Mouse (Mus musculus): ENCODE results near the gene Fnbp1. TPM values are rescaled to one million over a fixed set of nuclear protein-coding genes. Genes with fewer than 3 reads are reported as not detected.

Gene Fnbp1
- polyA plus RNA-seq, 1 experiment from 2014 or later = 31.1 TPM

- Histone ChIP-seq H3K27ac (ENCODE audit: low read depth) (no peak overlapping the region), H3K4me2 (ENCODE audit: low read length) (no peak overlapping the region), H3K4me3 (ENCODE audit: low read depth, low read length) (no peak overlapping the region), H3K4me1 (replicated peaks; ENCODE audit: control insufficient read depth, insufficient read depth, low read length) (no peaks in the 10 kb centered on the region), H3K9me3 (ENCODE audit: control insufficient read depth, low read length) (peaks cover 4% of the 10 kb centered on the region; the same call in 1 of the 2 replicates), H3K36me3 (ENCODE audit: control insufficient read depth, insufficient read depth, low read length) (peaks cover 39% of the 10 kb centered on the region), H3K9ac (ENCODE audit: low read length) (no peak overlapping the region), H3K27me3 (replicated peaks; ENCODE audit: control insufficient read depth, insufficient read depth, low read length) (no peaks in the 10 kb centered on the region)
- ATAC-seq (replicated peaks; ENCODE audit: low FRiP score, low TSS enrichment, low read depth) (no peak), DNase-seq (ENCODE audit: low spot score) (no peak)
- WGBS = 59% methylated on average over 4 of the region's 4 CpGs
Measured at GRCm38 (mm10) chr2:31081349-31081748, 60.5 kb downstream of the Fnbp1 start.

- DNase-seq (ENCODE audit: low spot score) = no peak
- ATAC-seq (replicated peaks; ENCODE audit: low FRiP score, low TSS enrichment, low read depth) = no peak
- Histone ChIP-seq H3K9ac (ENCODE audit: low read length) (no peak overlapping the region), H3K4me2 (ENCODE audit: low read length) (no peak overlapping the region), H3K27me3 (replicated peaks; ENCODE audit: control insufficient read depth, insufficient read depth, low read length) (no peaks in the 10 kb centered on the region), H3K36me3 (ENCODE audit: control insufficient read depth, insufficient read depth, low read length) (peaks cover 34% of the 10 kb centered on the region), H3K27ac (ENCODE audit: low read depth) (no peak overlapping the region), H3K4me3 (ENCODE audit: low read depth, low read length) (no peak overlapping the region), H3K9me3 (ENCODE audit: control insufficient read depth, low read length) (peaks cover 1% of the 10 kb centered on the region; the same call in 1 of the 2 replicates), H3K4me1 (replicated peaks; ENCODE audit: control insufficient read depth, insufficient read depth, low read length) (no peaks in the 10 kb centered on the region)
- WGBS = 89% methylated on average over 6 of the region's 6 CpGs
Measured at GRCm38 (mm10) chr2:31079117-31079516, 62.7 kb downstream of the Fnbp1 start.

- Histone ChIP-seq H3K36me3 (ENCODE audit: control insufficient read depth, insufficient read depth, low read length) (peaks cover 38% of the 10 kb centered on the region), H3K9ac (ENCODE audit: low read length) (no peak overlapping the region), H3K9me3 (ENCODE audit: control insufficient read depth, low read length) (no peaks in the 10 kb centered on the region), H3K4me1 (replicated peaks; ENCODE audit: control insufficient read depth, insufficient read depth, low read length) (no peaks in the 10 kb centered on the region), H3K27ac (ENCODE audit: low read depth) (no peak overlapping the region), H3K4me3 (ENCODE audit: low read depth, low read length) (no peak overlapping the region), H3K4me2 (ENCODE audit: low read length) (no peak overlapping the region), H3K27me3 (replicated peaks; ENCODE audit: control insufficient read depth, insufficient read depth, low read length) (no peaks in the 10 kb centered on the region)
- ATAC-seq (replicated peaks; ENCODE audit: low FRiP score, low TSS enrichment, low read depth) (no peak), DNase-seq (ENCODE audit: low spot score) (no peak)
- WGBS = 51% methylated on average over 5 of the region's 5 CpGs
Measured at GRCm38 (mm10) chr2:31077574-31077973, 64.2 kb downstream of the Fnbp1 start.

GRCm38 (mm10) chr2:31076351-31077140 lies 65.3 kb downstream of the Fnbp1 start:
- Histone ChIP-seq H3K4me3 (ENCODE audit: low read depth, low read length) (no peak overlapping the region), H3K27me3 (replicated peaks; ENCODE audit: control insufficient read depth, insufficient read depth, low read length) (no peaks in the 10 kb centered on the region), H3K9ac (ENCODE audit: low read length) (no peak overlapping the region), H3K4me2 (ENCODE audit: low read length) (no peak overlapping the region), H3K4me1 (replicated peaks; ENCODE audit: control insufficient read depth, insufficient read depth, low read length) (no peaks in the 10 kb centered on the region), H3K36me3 (ENCODE audit: control insufficient read depth, insufficient read depth, low read length) (peaks cover 36% of the 10 kb centered on the region), H3K9me3 (ENCODE audit: control insufficient read depth, low read length) (no peaks in the 10 kb centered on the region), H3K27ac (ENCODE audit: low read depth) (no peak overlapping the region)
- DNase-seq (ENCODE audit: low spot score) (no peak), ATAC-seq (replicated peaks; ENCODE audit: low FRiP score, low TSS enrichment, low read depth) (no peak)
- 96% methylated on average over 16 of the region's 16 CpGs for WGBS

- no peaks in the 10 kb centered on the region for H3K27me3 ChIP-seq (replicated peaks; ENCODE audit: control insufficient read depth, insufficient read depth, low read length)
- H3K4me2 ChIP-seq (ENCODE audit: low read length) = no peak overlapping the region
- H3K9ac ChIP-seq (ENCODE audit: low read length) = no peak overlapping the region
- H3K36me3 ChIP-seq (ENCODE audit: control insufficient read depth, insufficient read depth, low read length) = peaks cover 34% of the 10 kb centered on the region
- H3K4me1 ChIP-seq (replicated peaks; ENCODE audit: control insufficient read depth, insufficient read depth, low read length) = no peaks in the 10 kb centered on the region
- H3K9me3 ChIP-seq (ENCODE audit: control insufficient read depth, low read length) = no peaks in the 10 kb centered on the region
- DNase-seq (ENCODE audit: low spot score) = no peak
- ATAC-seq (replicated peaks; ENCODE audit: low FRiP score, low TSS enrichment, low read depth) = no peak
- no peak overlapping the region for H3K27ac ChIP-seq (ENCODE audit: low read depth)
- H3K4me3 ChIP-seq (ENCODE audit: low read depth, low read length) = no peak overlapping the region
- 95% methylated on average over 7 of the region's 7 CpGs for WGBS
Measured at GRCm38 (mm10) chr2:31075836-31076235, 66.0 kb downstream of the Fnbp1 start.

GRCm38 (mm10) chr2:31075168-31075567 lies 66.6 kb downstream of the Fnbp1 start:
- no peak for DNase-seq (ENCODE audit: low spot score)
- Histone ChIP-seq H3K27me3 (replicated peaks; ENCODE audit: control insufficient read depth, insufficient read depth, low read length) (no peaks in the 10 kb centered on the region), H3K4me3 (ENCODE audit: low read depth, low read length) (no peak overlapping the region), H3K4me1 (replicated peaks; ENCODE audit: control insufficient read depth, insufficient read depth, low read length) (no peaks in the 10 kb centered on the region), H3K4me2 (ENCODE audit: low read length) (no peak overlapping the region), H3K36me3 (ENCODE audit: control insufficient read depth, insufficient read depth, low read length) (peaks cover 28% of the 10 kb centered on the region), H3K9ac (ENCODE audit: low read length) (no peak overlapping the region), H3K27ac (ENCODE audit: low read depth) (no peak overlapping the region), H3K9me3 (ENCODE audit: control insufficient read depth, low read length) (no peaks in the 10 kb centered on the region)
- no peak for ATAC-seq (replicated peaks; ENCODE audit: low FRiP score, low TSS enrichment, low read depth)
- WGBS = 96% methylated on average over 2 of the region's 2 CpGs

GRCm38 (mm10) chr2:31069506-31069905 lies 72.3 kb downstream of the Fnbp1 start:
- Histone ChIP-seq H3K4me2 (ENCODE audit: low read length) (no peak overlapping the region), H3K36me3 (ENCODE audit: control insufficient read depth, insufficient read depth, low read length) (peaks cover 17% of the 10 kb centered on the region), H3K4me3 (ENCODE audit: low read depth, low read length) (no peak overlapping the region), H3K9me3 (ENCODE audit: control insufficient read depth, low read length) (no peaks in the 10 kb centered on the region), H3K27me3 (replicated peaks; ENCODE audit: control insufficient read depth, insufficient read depth, low read length) (no peaks in the 10 kb centered on the region), H3K27ac (ENCODE audit: low read depth) (no peak overlapping the region), H3K4me1 (replicated peaks; ENCODE audit: control insufficient read depth, insufficient read depth, low read length) (peaks cover 8% of the 10 kb centered on the region; the same call in 1 of the 2 replicates), H3K9ac (ENCODE audit: low read length) (no peak overlapping the region)
- 90% methylated on average over 7 of the region's 7 CpGs for WGBS
- DNase-seq (ENCODE audit: low spot score) (no peak), ATAC-seq (replicated peaks; ENCODE audit: low FRiP score, low TSS enrichment, low read depth) (no peak)

- 88% methylated on average over 4 of the region's 4 CpGs for WGBS
- Histone ChIP-seq H3K9ac (ENCODE audit: low read length) (no peak overlapping the region), H3K4me1 (replicated peaks; ENCODE audit: control insufficient read depth, insufficient read depth, low read length) (peaks cover 8% of the 10 kb centered on the region; the same call in 1 of the 2 replicates), H3K36me3 (ENCODE audit: control insufficient read depth, insufficient read depth, low read length) (peaks cover 17% of the 10 kb centered on the region), H3K27me3 (replicated peaks; ENCODE audit: control insufficient read depth, insufficient read depth, low read length) (no peaks in the 10 kb centered on the region), H3K9me3 (ENCODE audit: control insufficient read depth, low read length) (no peaks in the 10 kb centered on the region), H3K4me3 (ENCODE audit: low read depth, low read length) (no peak overlapping the region), H3K4me2 (ENCODE audit: low read length) (no peak overlapping the region), H3K27ac (ENCODE audit: low read depth) (peak overlapping the region; percentile 54; the same call in 1 of the 2 replicates)
- ATAC-seq (replicated peaks; ENCODE audit: low FRiP score, low TSS enrichment, low read depth) = no peak
- DNase-seq (ENCODE audit: low spot score) = no peak
Measured at GRCm38 (mm10) chr2:31069114-31069445, 72.7 kb downstream of the Fnbp1 start.

All from intestine, embryonic 14.5 days (tissue).